Mouse (Mus musculus): ENCODE measurements around the gene B3gnt3. TPM values are rescaled to one million over a fixed set of nuclear protein-coding genes. Genes with fewer than 3 reads are reported as not detected.

Gene B3gnt3
- polyA plus RNA-seq, 1 experiment, result 5.2 TPM

DNA sequence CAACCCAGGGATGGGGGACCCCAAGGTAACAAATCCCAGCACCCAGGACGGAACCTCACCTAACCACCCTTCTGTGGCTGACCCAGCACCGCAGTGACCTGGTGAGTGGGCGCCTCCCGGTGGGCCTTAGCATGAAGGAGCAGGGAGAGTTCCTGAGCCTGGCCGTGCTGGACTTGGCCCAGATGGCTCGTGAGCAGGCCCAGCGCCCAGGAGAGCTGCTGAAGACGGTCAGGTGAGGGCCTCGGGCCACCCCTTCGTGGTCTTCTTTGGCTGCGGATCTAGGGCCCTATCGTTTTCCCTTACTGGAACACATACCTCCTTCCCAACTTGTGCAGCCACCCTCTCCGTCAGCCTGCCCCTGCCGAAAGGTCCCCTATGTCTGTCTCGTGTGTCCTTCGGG lies 22.5 kb downstream of the B3gnt3 start:
- Histone ChIP-seq H3K4me1 (ENCODE audit: control insufficient read depth, insufficient read depth, insufficient read length) (peaks cover 15% of the 10 kb centered on the region), H3K27me3 (ENCODE audit: control insufficient read depth, insufficient read depth, low read length) (no peaks in the 10 kb centered on the region), H3K36me3 (ENCODE audit: control insufficient read depth, insufficient read depth, low read length) (peaks cover 36% of the 10 kb centered on the region), H3K27ac (ENCODE audit: insufficient read depth, low read length) (no peak overlapping the region), H3K4me3 (ENCODE audit: extremely low read depth, insufficient read depth, insufficient read length) (no peak overlapping the region)
- 91% methylated on average over 16 of the region's 16 CpGs for WGBS
- TF ChIP-seq POLR2A (IDR thresholded peaks at IDR 0.05; ENCODE audit: low read depth, low read length), result no peak
- TF ChIP-seq CTCF (IDR thresholded peaks at IDR 0.05; ENCODE audit: extremely low read depth, insufficient read depth, insufficient read length, insufficient replicate concordance), result no peak
- DNase-seq (ENCODE audit: low read depth in 1 of 2, low spot score in 2 of 2), result no peak

DNA sequence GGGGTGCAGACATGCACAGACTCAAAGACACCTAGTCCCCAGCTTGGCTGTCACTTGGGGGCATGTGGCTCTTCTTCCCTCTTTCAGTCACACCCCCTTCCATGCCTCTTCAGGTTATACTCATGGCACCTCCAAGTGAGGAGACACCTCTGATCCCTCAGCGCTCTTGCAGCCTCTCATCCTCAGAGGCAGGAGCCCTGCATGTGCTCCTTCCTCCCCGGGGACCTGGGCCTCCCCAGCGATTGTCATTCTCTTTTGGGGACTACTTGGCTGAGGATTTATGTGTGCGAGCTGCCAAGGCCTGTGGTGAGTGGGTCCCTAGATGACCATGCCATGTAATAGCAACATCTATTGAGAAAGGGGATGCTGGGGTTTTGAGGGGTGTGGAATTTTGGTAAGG lies 23.4 kb downstream of the B3gnt3 start:
- DNase-seq (ENCODE audit: low read depth in 1 of 2, low spot score in 2 of 2), result no peak
- no peak for TF ChIP-seq POLR2A (IDR thresholded peaks at IDR 0.05; ENCODE audit: low read depth, low read length)
- no peak for TF ChIP-seq CTCF (IDR thresholded peaks at IDR 0.05; ENCODE audit: extremely low read depth, insufficient read depth, insufficient read length, insufficient replicate concordance)
- 68% methylated on average over 4 of the region's 4 CpGs for WGBS
- H3K36me3 ChIP-seq (ENCODE audit: control insufficient read depth, insufficient read depth, low read length), result peaks cover 33% of the 10 kb centered on the region
- H3K4me3 ChIP-seq (ENCODE audit: extremely low read depth, insufficient read depth, insufficient read length), result no peak overlapping the region
- H3K4me1 ChIP-seq (ENCODE audit: control insufficient read depth, insufficient read depth, insufficient read length), result peaks cover 15% of the 10 kb centered on the region
- H3K27me3 ChIP-seq (ENCODE audit: control insufficient read depth, insufficient read depth, low read length), result no peaks in the 10 kb centered on the region
- no peak overlapping the region for H3K27ac ChIP-seq (ENCODE audit: insufficient read depth, low read length)

GRCm38 (mm10) chr8:71677555-71677954 lies 24.0 kb downstream of the B3gnt3 start:
- TF ChIP-seq CTCF (IDR thresholded peaks at IDR 0.05; ENCODE audit: extremely low read depth, insufficient read depth, insufficient read length, insufficient replicate concordance), result no peak
- 0 out of 2 replicates have a peak, but pooled peaks have one; percentile 3 for TF ChIP-seq POLR2A (IDR thresholded peaks at IDR 0.05; ENCODE audit: low read depth, low read length)
- no peaks in the 10 kb centered on the region for H3K27me3 ChIP-seq (ENCODE audit: control insufficient read depth, insufficient read depth, low read length)
- peaks cover 15% of the 10 kb centered on the region for H3K4me1 ChIP-seq (ENCODE audit: control insufficient read depth, insufficient read depth, insufficient read length)
- H3K4me3 ChIP-seq (ENCODE audit: extremely low read depth, insufficient read depth, insufficient read length), result 0 out of 2 replicates have a peak overlapping the region, but pooled peaks have one; percentile 13
- H3K27ac ChIP-seq (ENCODE audit: insufficient read depth, low read length), result peak overlapping the region; percentile 44
- H3K36me3 ChIP-seq (ENCODE audit: control insufficient read depth, insufficient read depth, low read length), result peaks cover 29% of the 10 kb centered on the region
- DNase-seq (ENCODE audit: low read depth in 1 of 2, low spot score in 2 of 2), result peak in 1 of 2 experiments; percentile 62

DNA sequence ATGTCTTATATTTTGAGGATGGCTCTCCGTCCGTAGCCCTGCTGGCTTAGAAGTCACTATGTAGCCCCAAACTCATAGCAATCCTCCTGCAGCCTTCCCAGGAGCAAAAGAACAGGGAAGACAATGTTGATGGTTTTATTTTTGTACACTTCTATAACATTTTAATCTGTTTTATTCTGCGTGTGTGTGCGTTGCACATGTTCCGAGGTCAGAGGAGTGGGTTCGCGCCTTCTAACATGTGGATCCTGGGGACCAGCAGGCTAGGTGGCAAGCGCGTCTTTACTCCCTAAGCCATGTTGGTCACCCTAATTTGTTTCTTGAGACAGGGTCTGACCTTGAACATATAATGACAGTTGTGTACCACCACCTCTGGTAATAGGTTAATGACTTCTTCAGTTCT lies 24.8 kb downstream of the B3gnt3 start:
- Histone ChIP-seq H3K36me3 (ENCODE audit: control insufficient read depth, insufficient read depth, low read length) (peaks cover 24% of the 10 kb centered on the region), H3K27me3 (ENCODE audit: control insufficient read depth, insufficient read depth, low read length) (no peaks in the 10 kb centered on the region), H3K4me1 (ENCODE audit: control insufficient read depth, insufficient read depth, insufficient read length) (peaks cover 15% of the 10 kb centered on the region), H3K27ac (ENCODE audit: insufficient read depth, low read length) (peak overlapping the region; percentile 92), H3K4me3 (ENCODE audit: extremely low read depth, insufficient read depth, insufficient read length) (peak overlapping the region; percentile 97)
- 12% methylated on average over 9 of the region's 9 CpGs for WGBS
- no peak for TF ChIP-seq POLR2A (IDR thresholded peaks at IDR 0.05; ENCODE audit: low read depth, low read length)
- TF ChIP-seq CTCF (IDR thresholded peaks at IDR 0.05; ENCODE audit: extremely low read depth, insufficient read depth, insufficient read length, insufficient replicate concordance), result no peak
- no peak for DNase-seq (ENCODE audit: low read depth in 1 of 2, low spot score in 2 of 2)

DNA sequence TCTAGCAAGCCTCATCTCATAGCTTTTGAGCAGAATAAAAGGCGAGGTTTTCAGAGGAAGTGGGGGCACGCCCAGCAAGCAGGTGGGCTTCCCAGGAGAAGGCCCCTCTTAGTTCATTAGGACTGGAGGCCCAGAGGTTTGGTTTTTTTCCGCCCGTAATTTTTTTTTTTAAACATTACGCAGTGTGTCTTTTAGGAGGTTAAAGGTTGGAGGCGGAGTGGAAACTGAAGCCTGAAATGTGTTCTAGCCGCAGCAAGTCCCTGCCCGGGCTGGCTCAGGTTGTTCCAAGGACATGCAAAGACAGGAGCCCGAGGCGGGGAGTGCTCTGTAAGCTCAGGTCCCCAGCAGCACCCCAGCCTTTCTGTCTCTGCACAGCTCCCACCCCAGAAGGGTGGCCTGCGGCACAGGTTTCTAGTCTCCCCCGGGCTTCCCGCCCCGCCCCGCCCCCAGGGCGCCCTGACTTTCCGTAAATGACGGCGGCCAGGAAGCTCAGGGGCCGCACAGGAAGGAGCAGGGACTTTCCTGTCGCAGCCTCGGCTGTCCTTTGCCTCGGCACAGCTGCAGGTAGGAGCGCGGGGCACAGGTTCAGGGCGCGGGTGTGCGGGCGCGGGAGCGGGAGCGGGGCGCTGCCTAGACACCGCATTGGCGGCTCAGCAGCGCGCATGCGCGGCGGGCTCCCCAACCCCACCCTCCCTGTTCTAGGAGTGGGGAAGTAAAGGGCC lies 25.4 kb downstream of the B3gnt3 start, which contains the start of gene Jak3:
Jak3 (plus strand) TSS at position 277 of the 722 bp plus-strand sequence.
- no peaks in the 10 kb centered on the region for H3K27me3 ChIP-seq (ENCODE audit: control insufficient read depth, insufficient read depth, low read length)
- H3K27ac ChIP-seq (ENCODE audit: insufficient read depth, low read length), result peak within 1 kb of the TSS; percentile 92
- H3K4me1 ChIP-seq (ENCODE audit: control insufficient read depth, insufficient read depth, insufficient read length), result peaks cover 20% of the 10 kb centered on the region
- H3K36me3 ChIP-seq (ENCODE audit: control insufficient read depth, insufficient read depth, low read length), result peaks cover 20% of the 10 kb centered on the region
- WGBS, result 2% methylated on average over 40 of the region's 40 CpGs
- peak within 1 kb of the TSS; percentile 97 for H3K4me3 ChIP-seq (ENCODE audit: extremely low read depth, insufficient read depth, insufficient read length)
- DNase-seq (ENCODE audit: low read depth in 1 of 2, low spot score in 2 of 2), result peak; percentile 53 to 62
- TF ChIP-seq POLR2A (IDR thresholded peaks at IDR 0.05; ENCODE audit: low read depth, low read length) (no peak), CTCF (IDR thresholded peaks at IDR 0.05; ENCODE audit: extremely low read depth, insufficient read depth, insufficient read length, insufficient replicate concordance) (no peak)

DNA sequence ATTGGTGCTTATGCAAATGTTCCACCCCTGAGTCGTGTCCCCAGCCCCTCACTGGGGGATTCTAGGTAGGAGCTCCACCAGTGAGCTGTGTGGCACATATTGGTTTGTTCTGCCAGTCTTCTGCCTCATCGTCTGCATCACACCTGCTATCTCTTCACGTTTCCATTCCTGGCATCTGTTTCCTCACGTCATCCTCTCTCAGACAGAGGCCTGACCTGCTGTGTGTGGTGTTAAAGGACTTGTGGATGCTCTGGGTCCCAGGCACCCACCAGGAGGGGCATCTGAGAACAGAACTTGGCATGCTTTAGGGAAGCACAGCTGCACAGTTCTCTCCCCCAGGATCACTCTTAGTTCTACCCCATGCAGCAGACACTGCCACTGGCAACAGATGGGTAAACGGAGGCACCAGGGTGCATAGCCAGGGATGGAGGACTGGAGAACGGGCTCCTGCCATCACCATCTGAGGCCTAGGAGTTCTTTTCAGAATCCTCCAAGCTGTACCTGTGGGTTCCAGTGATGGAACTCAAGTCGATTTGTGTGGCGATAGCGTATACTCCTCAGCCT lies 26.1 kb downstream of the B3gnt3 start:
- peak overlapping the region; percentile 92 for H3K27ac ChIP-seq (ENCODE audit: insufficient read depth, low read length)
- no peaks in the 10 kb centered on the region for H3K27me3 ChIP-seq (ENCODE audit: control insufficient read depth, insufficient read depth, low read length)
- no peak overlapping the region for H3K4me3 ChIP-seq (ENCODE audit: extremely low read depth, insufficient read depth, insufficient read length)
- WGBS, result 41% methylated on average over 9 of the region's 9 CpGs
- TF ChIP-seq CTCF (IDR thresholded peaks at IDR 0.05; ENCODE audit: extremely low read depth, insufficient read depth, insufficient read length, insufficient replicate concordance) (no peak), POLR2A (IDR thresholded peaks at IDR 0.05; ENCODE audit: low read depth, low read length) (no peak)
- H3K36me3 ChIP-seq (ENCODE audit: control insufficient read depth, insufficient read depth, low read length), result peaks cover 15% of the 10 kb centered on the region
- DNase-seq (ENCODE audit: low read depth in 1 of 2, low spot score in 2 of 2), result no peak
- H3K4me1 ChIP-seq (ENCODE audit: control insufficient read depth, insufficient read depth, insufficient read length), result peaks cover 26% of the 10 kb centered on the region

DNA sequence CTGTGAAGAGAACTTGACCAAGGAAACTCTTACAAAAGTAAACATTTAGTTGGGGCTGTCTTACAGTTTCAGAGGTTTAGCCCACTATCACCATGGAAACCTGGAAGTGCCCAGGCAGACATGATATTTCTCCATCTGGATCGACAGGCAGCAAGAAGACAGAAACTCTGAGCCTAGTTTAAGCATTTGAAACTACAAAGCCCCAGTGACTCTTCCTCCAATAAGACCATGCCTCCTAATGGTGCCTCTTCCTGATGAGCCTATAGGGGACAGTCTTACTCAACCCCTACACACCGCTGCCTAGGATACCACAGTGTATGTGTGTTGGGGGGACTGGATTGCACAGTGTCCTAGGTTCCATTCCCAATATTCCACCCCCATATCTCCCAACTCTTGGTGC lies 27.5 kb downstream of the B3gnt3 start:
- H3K27me3 ChIP-seq (ENCODE audit: control insufficient read depth, insufficient read depth, low read length), result no peaks in the 10 kb centered on the region
- no peak overlapping the region for H3K27ac ChIP-seq (ENCODE audit: insufficient read depth, low read length)
- no peak for DNase-seq (ENCODE audit: low read depth in 1 of 2, low spot score in 2 of 2)
- 84% methylated on average over 2 of the region's 2 CpGs for WGBS
- TF ChIP-seq POLR2A (IDR thresholded peaks at IDR 0.05; ENCODE audit: low read depth, low read length) (no peak), CTCF (IDR thresholded peaks at IDR 0.05; ENCODE audit: extremely low read depth, insufficient read depth, insufficient read length, insufficient replicate concordance) (no peak)
- H3K4me1 ChIP-seq (ENCODE audit: control insufficient read depth, insufficient read depth, insufficient read length), result peaks cover 25% of the 10 kb centered on the region
- no peak overlapping the region for H3K4me3 ChIP-seq (ENCODE audit: extremely low read depth, insufficient read depth, insufficient read length)
- peaks cover 2% of the 10 kb centered on the region; the same call in 1 of the 2 replicates for H3K36me3 ChIP-seq (ENCODE audit: control insufficient read depth, insufficient read depth, low read length)

Data from spleen, adult 2 months (tissue).